In the genomic region with DNA sequence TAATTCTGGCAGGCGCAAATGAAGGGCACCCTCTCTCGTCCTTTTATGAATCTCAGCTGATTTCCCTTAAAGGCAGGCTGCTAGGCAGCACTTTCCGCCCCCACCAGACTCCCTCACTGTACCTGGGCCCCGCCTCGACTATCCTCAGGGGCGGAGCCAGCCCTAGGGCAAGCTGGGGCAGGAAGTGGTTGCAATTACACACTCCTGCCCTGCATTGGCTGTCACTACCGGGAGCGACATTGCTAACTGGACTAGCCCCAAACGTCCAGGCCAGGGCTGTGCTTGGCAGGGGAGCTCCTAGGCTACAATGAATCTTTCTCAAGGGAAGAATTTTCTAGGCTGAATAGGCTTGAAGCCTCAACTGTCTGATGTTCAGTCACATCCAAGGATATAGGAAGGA, we compare ENCODE assay signal across 10 mouse cellular contexts. TPM values are rescaled to one million over a fixed set of nuclear protein-coding genes. Genes with fewer than 3 reads are reported as not detected.
DNase-seq lines count a peak whose midpoint lies in the region; ATAC-seq and TF ChIP-seq lines count a peak whose summit lies in the region.
"Had no signal": no experiment of that assay in that cellular context is flagged by ENCODE, and none has a peak within 500 bp of the region (broad histone marks: within the 10 kb centered on the region; RNA-seq: fewer than 3 reads in every experiment).

No protein-coding gene starts in this region.

- H3K36me3 ChIP-seq in liver, embryonic 14.5 days (replicated peaks; ENCODE audit: control insufficient read depth, insufficient read depth, low read depth): no peaks in the 10 kb centered on the region
- H3K36me3 ChIP-seq: embryonic facial prominence, embryonic 13.5 days; lung, embryonic 15.5 days had no signal

- WGBS in liver, embryonic 14.5 days (ENCODE audit: insufficient replicate concordance): 9% methylated on average over 9 of the region's 9 CpGs

- H3K27ac ChIP-seq in liver, embryonic 14.5 days: peak overlapping the region; percentile 33; the same call in 1 of the 2 replicates
- H3K27ac ChIP-seq: embryonic facial prominence, embryonic 13.5 days; lung, embryonic 15.5 days had no signal

- no peak for TF ChIP-seq CTCF in liver, embryonic 14.5 days (IDR thresholded peaks at IDR 0.05; ENCODE audit: low read depth)

- peaks cover 15 to 39% of the 10 kb centered on the region in 2 experiments for H3K4me1 ChIP-seq in liver, embryonic 14.5 days (replicated peaks; ENCODE audit: control insufficient read depth in 2 of 2, insufficient read depth in 2 of 2, low read length in 1 of 2)
- H3K4me1 ChIP-seq: lung, embryonic 15.5 days had no signal

- no peak for TF ChIP-seq EP300 in liver, embryonic 14.5 days (IDR thresholded peaks at IDR 0.05; ENCODE audit: low read depth)

- H3K27me3 ChIP-seq in liver, embryonic 14.5 days (ENCODE audit: control insufficient read depth, insufficient read depth, low read length): no peaks in the 10 kb centered on the region

- peak; percentile 45; the same call in 1 of the 2 replicates for ATAC-seq in liver, embryonic 14.5 days (ENCODE audit: insufficient read depth)

- peak overlapping the region; percentile 37; the same call in 1 of the 2 replicates for H3K9ac ChIP-seq in liver, embryonic 14.5 days (replicated peaks)
- H3K9ac ChIP-seq: embryonic facial prominence, embryonic 13.5 days; lung, embryonic 15.5 days had no signal

- H3K9me3 ChIP-seq in liver, embryonic 14.5 days (ENCODE audit: control insufficient read depth, low read length): no peaks in the 10 kb centered on the region
- H3K9me3 ChIP-seq: embryonic facial prominence, embryonic 13.5 days; lung, embryonic 15.5 days had no signal

- peak; percentile 34 for DNase-seq in adrenal gland, postnatal 14 days
- DNase-seq in adrenal gland, postnatal 4 days (ENCODE audit: low spot score in 2 of 2): no peak
- DNase-seq in ZHBTc4 (ENCODE audit: low read depth, low spot score): peak; percentile 33
- no peak for DNase-seq in liver, embryonic 14.5 days (ENCODE audit: low read depth in 3 of 3, low spot score in 3 of 3)
- peak; percentile 33 to 48 for DNase-seq in spleen, postnatal 14 days (ENCODE audit: low spot score in 2 of 2)
- DNase-seq in frontal cortex, postnatal 25 days (ENCODE audit: low spot score in 2 of 2): no peak
- DNase-seq in cerebellum, adult 11-12 months: no peak
- DNase-seq in heart, adult 9 months (ENCODE audit: low spot score in 2 of 2): no peak

- H3K4me3 ChIP-seq in liver, embryonic 14.5 days (ENCODE audit: insufficient read depth in 1 of 2, low read depth in 2 of 2, low read length in 2 of 2): no peak overlapping the region
- H3K4me3 ChIP-seq: embryonic facial prominence, embryonic 13.5 days; lung, embryonic 15.5 days had no signal

- H3K4me2 ChIP-seq in liver, embryonic 14.5 days (ENCODE audit: low read depth): peak overlapping the region; percentile 41
- H3K4me2 ChIP-seq: embryonic facial prominence, embryonic 13.5 days; lung, embryonic 15.5 days had no signal

RNA-seq across cellular contexts. Expression of a gene that starts 23.0 kb away (rescaled TPM):
- 9.8 and 10.1 TPM in 2 replicates for total RNA-seq in adrenal gland, postnatal 14 days (2021)
- 10 to 100 TPM; 12.4 to 12.6 TPM for total RNA-seq in adrenal gland, postnatal 4 days (2021)
- 2.1 and 2.3 TPM in 2 replicates for polyA plus RNA-seq in liver, embryonic 14.5 days (2012; rRNA removed)
- 3.5 and 3.9 TPM in 2 replicates for polyA plus RNA-seq in liver, embryonic 14.5 days (2014; fragmentation: Nextera tagmentation; extraction: Ambion mirVana)

Comparison
In these comparisons a context has a peak if more than half of its experiments do, and no peak if none do; other contexts are left out.
1. DNase-seq: peak in adrenal gland, postnatal 14 days (single experiment), ZHBTc4 (single experiment) and spleen, postnatal 14 days (2 of 2); none in adrenal gland, postnatal 4 days (0 of 2), liver, embryonic 14.5 days (0 of 3), frontal cortex, postnatal 25 days (0 of 2), cerebellum, adult 11-12 months (single experiment) and heart, adult 9 months (0 of 2).